Mouse (Mus musculus): ENCODE data around the gene Lsp1. TPM values are rescaled to one million over a fixed set of nuclear protein-coding genes. Genes with fewer than 3 reads are reported as not detected.

Gene Lsp1
- total and polyA plus RNA-seq, 3 experiments, result 0.09 to 0.16 TPM; not detected in 1

DNA sequence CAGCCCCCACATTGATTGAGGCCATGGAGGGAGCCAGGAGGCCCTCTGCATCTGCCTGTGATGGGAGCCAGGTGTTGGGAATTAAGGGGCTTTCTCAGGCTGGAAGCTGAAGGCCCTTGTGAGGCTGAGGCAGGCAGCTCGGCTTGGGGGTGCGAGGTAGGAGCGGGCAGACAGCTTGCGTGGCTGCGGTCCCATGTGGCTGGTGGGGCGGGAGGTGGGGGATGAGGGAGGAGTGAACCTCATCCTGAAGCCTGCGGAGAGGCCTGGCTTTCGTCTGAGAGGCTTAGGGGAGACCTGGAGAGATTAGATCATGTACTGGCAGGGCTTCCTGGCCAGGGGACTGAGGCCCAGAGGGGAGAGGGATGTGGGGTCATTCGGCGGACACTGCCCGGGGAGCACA lies 22.5 kb downstream of the Lsp1 start:
- Histone ChIP-seq H3K36me3 (replicated peaks) (no peaks in the 10 kb centered on the region), H3K4me3 (ENCODE audit: low read depth, low read length) (no peak overlapping the region), H3K27me3 (ENCODE audit: insufficient read depth, low read length) (peaks cover 31% of the 10 kb centered on the region), H3K9me3 (replicated peaks) (no peaks in the 10 kb centered on the region), H3K4me1 (ENCODE audit: insufficient read depth, low read depth, low read length) (no peaks in the 10 kb centered on the region)
- ATAC-seq (ENCODE audit: extremely low read depth, insufficient number of reproducible peaks, low FRiP score, poor library complexity, severe bottlenecking) (no peak), DNase-seq (ENCODE audit: low spot score) (no peak)
- TF ChIP-seq POLR2AphosphoS5 (IDR thresholded peaks at IDR 0.05; ENCODE audit: insufficient replicate concordance, low read depth, low read length) (no peak), TAL1 (conservative IDR thresholded peaks at IDR 0.05; ENCODE audit: low read depth, low read length) (no peak)

DNA sequence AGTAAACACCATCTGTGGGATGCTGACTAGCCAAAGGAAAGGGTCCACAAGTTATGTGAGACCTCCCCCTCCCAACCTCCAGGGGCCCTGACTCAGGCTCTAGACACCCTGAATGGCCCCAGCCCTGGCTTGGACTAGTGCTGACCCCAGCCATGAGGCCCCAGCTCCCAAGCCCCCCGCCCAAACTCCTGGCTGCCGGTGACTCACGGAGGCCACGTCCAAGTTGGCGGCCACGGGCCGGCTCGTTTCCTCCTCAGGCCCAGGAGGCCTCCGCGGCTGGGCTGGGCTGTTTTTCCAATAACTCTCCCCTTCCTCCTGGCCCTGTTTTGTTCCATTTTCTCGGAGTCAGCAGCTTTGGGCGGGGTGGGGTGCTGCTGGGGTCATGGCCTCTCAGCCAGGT lies 24.2 kb downstream of the Lsp1 start:
- no peaks in the 10 kb centered on the region for H3K4me1 ChIP-seq (ENCODE audit: insufficient read depth, low read depth, low read length)
- ATAC-seq (ENCODE audit: extremely low read depth, insufficient number of reproducible peaks, low FRiP score, poor library complexity, severe bottlenecking), result no peak
- no peaks in the 10 kb centered on the region for H3K9me3 ChIP-seq (replicated peaks)
- H3K4me3 ChIP-seq (ENCODE audit: low read depth, low read length), result no peak overlapping the region
- H3K27me3 ChIP-seq (ENCODE audit: insufficient read depth, low read length), result peaks cover 36% of the 10 kb centered on the region
- no peak for DNase-seq (ENCODE audit: low spot score)
- TF ChIP-seq CTCF (IDR thresholded peaks at IDR 0.05; ENCODE audit: low read depth, low read length) (no peak), POLR2AphosphoS5 (IDR thresholded peaks at IDR 0.05; ENCODE audit: insufficient replicate concordance, low read depth, low read length) (no peak), TAL1 (conservative IDR thresholded peaks at IDR 0.05; ENCODE audit: low read depth, low read length) (no peak), GATA2 (IDR thresholded peaks at IDR 0.05; ENCODE audit: borderline replicate concordance, low read depth, low read length) (no peak), GATA1 (IDR thresholded peaks at IDR 0.05; ENCODE audit: borderline replicate concordance, low read length) (no peak)
- H3K36me3 ChIP-seq (replicated peaks), result no peaks in the 10 kb centered on the region

DNA sequence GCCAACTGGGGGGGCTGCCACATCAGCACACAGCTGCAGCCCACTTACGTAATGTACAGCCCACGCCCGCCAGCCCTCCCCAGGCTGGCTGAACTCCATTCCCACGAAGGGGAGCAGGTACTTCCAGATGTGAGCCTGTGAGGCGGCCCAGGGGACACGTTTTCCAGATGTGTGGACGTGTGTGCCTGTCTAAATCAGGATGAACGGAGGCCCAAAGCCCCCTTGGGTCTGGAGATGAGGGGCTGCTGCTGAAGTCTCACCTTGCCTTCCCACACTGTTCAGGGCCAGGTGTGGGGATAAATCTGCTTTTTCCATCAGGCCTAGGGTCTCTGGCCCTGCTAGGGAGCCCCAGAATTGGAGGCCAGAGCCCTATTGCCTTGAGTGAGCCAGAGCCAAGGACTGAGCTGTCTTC lies 26.1 kb downstream of the Lsp1 start:
- no peak overlapping the region for H3K4me3 ChIP-seq (ENCODE audit: low read depth, low read length)
- peaks cover 31% of the 10 kb centered on the region for H3K27me3 ChIP-seq (ENCODE audit: insufficient read depth, low read length)
- ATAC-seq (ENCODE audit: extremely low read depth, insufficient number of reproducible peaks, low FRiP score, poor library complexity, severe bottlenecking) (no peak), DNase-seq (ENCODE audit: low spot score) (no peak)
- no peaks in the 10 kb centered on the region for H3K4me1 ChIP-seq (ENCODE audit: insufficient read depth, low read depth, low read length)
- no peak for TF ChIP-seq POLR2AphosphoS5 (IDR thresholded peaks at IDR 0.05; ENCODE audit: insufficient replicate concordance, low read depth, low read length)
- TF ChIP-seq CTCF (IDR thresholded peaks at IDR 0.05; ENCODE audit: low read depth, low read length), result no peak
- TF ChIP-seq GATA1 (IDR thresholded peaks at IDR 0.05; ENCODE audit: borderline replicate concordance, low read length), result no peak
- no peak for TF ChIP-seq GATA2 (IDR thresholded peaks at IDR 0.05; ENCODE audit: borderline replicate concordance, low read depth, low read length)
- no peaks in the 10 kb centered on the region for H3K9me3 ChIP-seq (replicated peaks)
- no peaks in the 10 kb centered on the region for H3K36me3 ChIP-seq (replicated peaks)

DNA sequence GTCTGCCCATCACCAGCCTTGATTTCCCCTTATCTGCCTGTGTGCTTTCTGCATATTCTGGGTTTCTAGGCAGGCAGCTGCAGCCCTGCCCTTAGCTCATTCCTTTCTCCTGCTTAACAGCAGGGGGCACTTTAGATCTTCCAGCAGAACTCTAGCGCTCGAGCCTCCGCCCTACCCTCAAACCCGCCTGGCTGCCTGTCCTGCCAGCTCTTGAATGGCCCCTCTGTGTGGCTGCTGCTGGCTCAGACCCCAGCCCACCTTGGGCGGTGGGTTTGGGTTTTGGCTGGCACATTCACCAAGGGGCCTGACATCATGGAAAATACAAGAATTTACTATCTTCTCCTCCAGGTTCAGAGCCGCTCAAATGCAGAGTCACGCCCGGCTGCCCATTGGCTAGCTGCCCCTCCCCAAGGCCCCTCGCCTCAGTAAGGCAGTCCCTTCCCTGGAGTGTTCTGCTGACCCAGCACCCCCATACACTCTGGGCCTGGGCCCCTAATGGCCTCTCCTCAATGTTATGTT lies 26.8 kb downstream of the Lsp1 start:
- Histone ChIP-seq H3K27me3 (ENCODE audit: insufficient read depth, low read length) (peaks cover 31% of the 10 kb centered on the region), H3K36me3 (replicated peaks) (no peaks in the 10 kb centered on the region), H3K4me3 (ENCODE audit: low read depth, low read length) (no peak overlapping the region), H3K4me1 (ENCODE audit: insufficient read depth, low read depth, low read length) (no peaks in the 10 kb centered on the region), H3K9me3 (replicated peaks) (no peaks in the 10 kb centered on the region)
- no peak for ATAC-seq (ENCODE audit: extremely low read depth, insufficient number of reproducible peaks, low FRiP score, poor library complexity, severe bottlenecking)
- no peak for TF ChIP-seq TAL1 (conservative IDR thresholded peaks at IDR 0.05; ENCODE audit: low read depth, low read length)
- no peak for TF ChIP-seq GATA2 (IDR thresholded peaks at IDR 0.05; ENCODE audit: borderline replicate concordance, low read depth, low read length)
- no peak for TF ChIP-seq POLR2AphosphoS5 (IDR thresholded peaks at IDR 0.05; ENCODE audit: insufficient replicate concordance, low read depth, low read length)
- no peak for TF ChIP-seq GATA1 (IDR thresholded peaks at IDR 0.05; ENCODE audit: borderline replicate concordance, low read length)
- no peak for TF ChIP-seq CTCF (IDR thresholded peaks at IDR 0.05; ENCODE audit: low read depth, low read length)
- DNase-seq (ENCODE audit: low spot score), result no peak

DNA sequence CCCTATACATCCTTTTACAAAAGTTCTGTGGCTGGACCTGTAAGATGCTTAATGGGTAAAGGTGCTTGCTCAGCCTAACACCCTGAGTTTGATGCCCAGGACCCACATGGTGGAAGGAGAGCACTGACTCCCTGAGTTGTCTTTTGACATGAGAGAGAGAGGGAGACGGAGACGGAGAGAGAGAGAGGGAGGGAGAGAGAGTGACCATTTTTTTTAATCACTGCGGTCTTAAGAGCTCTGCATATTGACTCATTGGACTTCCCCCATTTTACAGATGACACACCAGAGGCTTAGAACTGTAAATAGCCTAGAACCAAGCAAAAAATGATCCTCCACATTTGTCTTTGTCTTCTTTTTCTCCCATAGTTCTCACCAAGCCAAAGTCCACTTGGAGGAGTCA lies 27.4 kb downstream of the Lsp1 start:
- Histone ChIP-seq H3K9me3 (replicated peaks) (no peaks in the 10 kb centered on the region), H3K4me3 (ENCODE audit: low read depth, low read length) (no peak overlapping the region), H3K4me1 (ENCODE audit: insufficient read depth, low read depth, low read length) (no peaks in the 10 kb centered on the region), H3K27me3 (ENCODE audit: insufficient read depth, low read length) (peaks cover 33% of the 10 kb centered on the region), H3K36me3 (replicated peaks) (no peaks in the 10 kb centered on the region)
- ATAC-seq (ENCODE audit: extremely low read depth, insufficient number of reproducible peaks, low FRiP score, poor library complexity, severe bottlenecking) (no peak), DNase-seq (ENCODE audit: low spot score) (no peak)
- TF ChIP-seq TAL1 (conservative IDR thresholded peaks at IDR 0.05; ENCODE audit: low read depth, low read length) (no peak), POLR2AphosphoS5 (IDR thresholded peaks at IDR 0.05; ENCODE audit: insufficient replicate concordance, low read depth, low read length) (no peak), GATA1 (IDR thresholded peaks at IDR 0.05; ENCODE audit: borderline replicate concordance, low read length) (no peak), GATA2 (IDR thresholded peaks at IDR 0.05; ENCODE audit: borderline replicate concordance, low read depth, low read length) (no peak), CTCF (IDR thresholded peaks at IDR 0.05; ENCODE audit: low read depth, low read length) (no peak)

DNA sequence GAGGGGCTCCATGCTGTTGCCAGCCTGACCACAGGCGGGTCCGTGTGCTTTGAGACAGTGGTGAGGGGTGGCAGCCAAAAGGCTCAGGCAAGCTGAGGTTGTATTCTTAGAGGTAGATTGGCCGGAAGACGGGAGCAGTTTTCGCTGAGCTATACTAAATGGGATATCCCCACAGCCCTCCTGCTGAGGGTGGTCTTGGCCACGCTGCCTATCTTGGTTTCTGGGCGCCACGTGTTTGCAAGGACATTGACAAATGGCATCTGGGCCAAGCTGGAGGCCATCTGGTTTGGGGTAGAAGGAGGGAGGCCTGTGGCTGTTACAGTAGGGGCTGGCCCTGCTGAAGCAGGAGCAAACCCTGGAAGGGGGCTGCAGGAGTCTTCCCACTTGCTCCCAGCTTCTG lies 32.9 kb downstream of the Lsp1 start:
- no peak for TF ChIP-seq CTCF (IDR thresholded peaks at IDR 0.05; ENCODE audit: low read depth, low read length)
- TF ChIP-seq POLR2AphosphoS5 (IDR thresholded peaks at IDR 0.05; ENCODE audit: insufficient replicate concordance, low read depth, low read length), result no peak
- TF ChIP-seq GATA2 (IDR thresholded peaks at IDR 0.05; ENCODE audit: borderline replicate concordance, low read depth, low read length), result no peak
- TF ChIP-seq GATA1 (IDR thresholded peaks at IDR 0.05; ENCODE audit: borderline replicate concordance, low read length), result no peak
- TF ChIP-seq TAL1 (conservative IDR thresholded peaks at IDR 0.05; ENCODE audit: low read depth, low read length), result no peak
- Histone ChIP-seq H3K4me3 (ENCODE audit: low read depth, low read length) (no peak overlapping the region), H3K36me3 (replicated peaks) (no peaks in the 10 kb centered on the region), H3K9me3 (replicated peaks) (no peaks in the 10 kb centered on the region), H3K4me1 (ENCODE audit: insufficient read depth, low read depth, low read length) (no peaks in the 10 kb centered on the region), H3K27me3 (ENCODE audit: insufficient read depth, low read length) (peaks cover 13% of the 10 kb centered on the region)
- DNase-seq (ENCODE audit: low spot score), result no peak
- ATAC-seq (ENCODE audit: extremely low read depth, insufficient number of reproducible peaks, low FRiP score, poor library complexity, severe bottlenecking), result no peak

DNA sequence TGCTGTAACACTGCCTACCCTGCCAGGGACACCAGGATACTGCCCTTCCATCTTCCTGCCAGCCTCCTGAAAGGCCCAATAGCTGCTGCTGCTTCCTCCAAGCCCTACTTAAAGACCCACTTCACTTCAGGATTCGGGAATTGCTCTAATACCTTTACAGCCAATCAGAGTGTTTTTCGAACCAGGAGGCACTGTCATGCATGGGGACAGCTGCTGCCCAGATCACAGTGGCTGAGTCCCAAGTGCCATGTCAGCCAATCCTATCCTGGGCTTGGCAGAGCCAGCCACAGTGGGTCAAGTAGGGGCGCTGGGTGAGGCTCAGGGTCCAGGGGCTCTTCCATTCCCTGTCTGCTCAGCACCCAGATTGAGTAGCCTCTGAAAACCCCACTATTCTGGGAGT lies 35.5 kb downstream of the Lsp1 start:
- peaks cover 14% of the 10 kb centered on the region for H3K27me3 ChIP-seq (ENCODE audit: insufficient read depth, low read length)
- TF ChIP-seq POLR2AphosphoS5 (IDR thresholded peaks at IDR 0.05; ENCODE audit: insufficient replicate concordance, low read depth, low read length) (no peak), TAL1 (conservative IDR thresholded peaks at IDR 0.05; ENCODE audit: low read depth, low read length) (no peak), GATA1 (IDR thresholded peaks at IDR 0.05; ENCODE audit: borderline replicate concordance, low read length) (no peak), CTCF (IDR thresholded peaks at IDR 0.05; ENCODE audit: low read depth, low read length) (no peak), GATA2 (IDR thresholded peaks at IDR 0.05; ENCODE audit: borderline replicate concordance, low read depth, low read length) (no peak)

More for the DNA sequence above, 35.5 kb downstream of the Lsp1 start:
- H3K36me3 ChIP-seq (replicated peaks), result no peaks in the 10 kb centered on the region
- H3K4me3 ChIP-seq (ENCODE audit: low read depth, low read length), result no peak overlapping the region
- DNase-seq (ENCODE audit: low spot score), result no peak
- no peak for ATAC-seq (ENCODE audit: extremely low read depth, insufficient number of reproducible peaks, low FRiP score, poor library complexity, severe bottlenecking)
- no peaks in the 10 kb centered on the region for H3K4me1 ChIP-seq (ENCODE audit: insufficient read depth, low read depth, low read length)
- no peaks in the 10 kb centered on the region for H3K9me3 ChIP-seq (replicated peaks)

Data from G1E (cell line).